Mouse (Mus musculus) Muller cell, postnatal 12 days (primary cell): Measurements from ENCODE around the gene Sult2a3.
"Not testable (repeated sequence)": the region's sequence is repeated elsewhere in the genome, so short reads cannot be mapped to it uniquely, and the experiment has no call there.

Experiments
- DNase-seq: peaks from one replicate; pipeline ENCODE4 v3.0.0-alpha.2; 2015; ENCODE audit errors: inconsistent ontology term

Sult2a3 gene

DNA sequence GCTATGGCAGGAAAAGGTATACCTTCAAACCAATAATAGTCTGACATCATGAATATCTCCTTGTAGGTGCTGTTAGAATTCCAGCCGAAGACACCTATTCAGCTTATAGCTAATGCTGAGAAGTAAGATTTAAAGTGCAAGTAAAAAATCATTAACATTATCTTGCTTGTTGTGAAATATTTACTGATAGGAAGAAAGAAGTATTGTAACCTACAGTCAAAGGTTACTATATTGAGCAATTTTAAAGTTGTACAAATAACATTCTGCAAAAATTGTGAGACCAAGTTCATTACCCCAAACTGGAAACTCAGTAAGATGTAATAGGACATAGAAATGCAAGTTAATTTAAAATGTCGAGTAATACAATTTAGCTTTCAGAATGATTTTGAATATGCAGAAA, at the start of gene Sult2a3:
Sult2a3 (minus strand) TSS at position 101 of the 400 bp plus-strand sequence.
- DNase-seq, result no peak

GRCm38 (mm10) chr7:14120436-14120835, 2.4 kb downstream of the Sult2a3 start:
- no peak for DNase-seq

DNA sequence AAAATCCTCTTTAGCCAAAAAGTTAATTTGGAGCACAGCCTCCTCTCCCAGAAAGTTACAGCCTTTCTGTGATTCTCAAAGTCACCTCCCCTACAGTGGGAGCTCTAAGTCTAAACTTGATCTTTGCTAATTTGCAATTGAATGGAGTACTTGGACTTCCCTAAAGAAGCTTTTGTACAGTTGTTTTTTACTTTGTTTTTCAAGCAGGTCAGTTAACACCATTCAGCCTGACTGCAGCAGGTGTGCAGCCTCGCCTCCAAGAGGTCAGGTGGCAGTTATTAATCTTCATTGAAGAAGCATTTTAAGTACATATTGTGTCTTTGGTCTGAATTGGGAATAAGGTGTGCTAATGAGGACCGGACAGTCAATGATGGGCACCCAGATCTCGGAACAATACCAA, 3.0 kb downstream of the Sult2a3 start:
- not testable (repeated sequence) for DNase-seq

- DNase-seq, result no peak
Measured at GRCm38 (mm10) chr7:14116761-14117160, 6.1 kb downstream of the Sult2a3 start.

GRCm38 (mm10) chr7:14114471-14114870, 8.4 kb downstream of the Sult2a3 start:
- DNase-seq, result not testable (repeated sequence)

GRCm38 (mm10) chr7:14047821-14048220, 75.0 kb downstream of the Sult2a3 start:
- DNase-seq, result not testable (repeated sequence)

GRCm38 (mm10) chr7:14030831-14031230, 92.0 kb downstream of the Sult2a3 start:
- not testable (repeated sequence) for DNase-seq
